Mouse (Mus musculus) layer of hippocampus, adult 8-10 months (tissue): ENCODE measurements around the gene Trim29. TPM values are rescaled to one million over a fixed set of nuclear protein-coding genes. Genes with fewer than 3 reads are reported as not detected.

Source experiments
- DNase-seq, 2 experiments: peaks; one replicate each; pipeline ENCODE4 v3.0.0; 2022; ENCODE audit warnings: low spot score in 2 of 2
- total RNA-seq, 4 experiments: library from RNA; stranded (reverse); gene quantifications; 2 replicates each; pipeline ENCODE4 v1.2.4; 2022

Trim29 gene
- under 1 TPM in 3 of 4 experiments, not detected in 1; 0.13 to 0.56 (median 0.23) TPM for total RNA-seq

- DNase-seq, result no peak
Observed at GRCm38 (mm10) chr9:43310538-43310937, at the start of gene Trim29. Gene Trim29 (plus strand): TSS chr9:43310848.

- no peak for DNase-seq
Observed at GRCm38 (mm10) chr9:43261124-43261907, 49.3 kb upstream of the Trim29 start.

- DNase-seq, result no peak
Observed at GRCm38 (mm10) chr9:43261941-43262340, 48.7 kb upstream of the Trim29 start.

GRCm38 (mm10) chr9:43262390-43262789 lies 48.3 kb upstream of the Trim29 start:
- no peak for DNase-seq

GRCm38 (mm10) chr9:43262811-43263550 lies 47.7 kb upstream of the Trim29 start:
- no peak for DNase-seq

GRCm38 (mm10) chr9:43263946-43264451 lies 46.6 kb upstream of the Trim29 start:
- no peak for DNase-seq

GRCm38 (mm10) chr9:43265194-43265593 lies 45.5 kb upstream of the Trim29 start:
- no peak for DNase-seq

- no peak for DNase-seq
Observed at GRCm38 (mm10) chr9:43267357-43267756, 43.3 kb upstream of the Trim29 start.

GRCm38 (mm10) chr9:43269166-43269565 lies 41.5 kb upstream of the Trim29 start:
- DNase-seq, result peak; percentile 44 to 48

- peak; percentile 57 to 64 for DNase-seq
Observed at GRCm38 (mm10) chr9:43270723-43271252, 39.9 kb upstream of the Trim29 start.

- no peak for DNase-seq
Observed at GRCm38 (mm10) chr9:43271761-43272518, 38.7 kb upstream of the Trim29 start.

GRCm38 (mm10) chr9:43273735-43274134 lies 36.9 kb upstream of the Trim29 start:
- no peak for DNase-seq

GRCm38 (mm10) chr9:43284284-43284683 lies 26.4 kb upstream of the Trim29 start:
- peak; percentile 58 to 85 for DNase-seq

- DNase-seq, result no peak
Observed at GRCm38 (mm10) chr9:43285281-43285680, 25.4 kb upstream of the Trim29 start.

GRCm38 (mm10) chr9:43286870-43287269 lies 23.8 kb upstream of the Trim29 start:
- DNase-seq, result peak in 1 of 2 experiments; percentile 59

GRCm38 (mm10) chr9:43293058-43293457 lies 17.6 kb upstream of the Trim29 start:
- no peak for DNase-seq

- peak in 1 of 2 experiments; percentile 9 for DNase-seq
Observed at GRCm38 (mm10) chr9:43300394-43300793, 10.3 kb upstream of the Trim29 start.

GRCm38 (mm10) chr9:43302989-43303388 lies 7.7 kb upstream of the Trim29 start:
- no peak for DNase-seq

- no peak for DNase-seq
Observed at GRCm38 (mm10) chr9:43305882-43306281, 4.8 kb upstream of the Trim29 start.

- DNase-seq, result no peak
Observed at GRCm38 (mm10) chr9:43309087-43309872, 1.4 kb upstream of the Trim29 start.
